Mouse (Mus musculus): ENCODE results near the gene Eif2b5. TPM values are rescaled to one million over a fixed set of nuclear protein-coding genes. Genes with fewer than 3 reads are reported as not detected.
A peak's percentile ranks its signal among the peaks of the same experiment; 100 is the strongest.

Gene Eif2b5
- polyA plus RNA-seq, 1 experiment: 94.0 TPM

DNA sequence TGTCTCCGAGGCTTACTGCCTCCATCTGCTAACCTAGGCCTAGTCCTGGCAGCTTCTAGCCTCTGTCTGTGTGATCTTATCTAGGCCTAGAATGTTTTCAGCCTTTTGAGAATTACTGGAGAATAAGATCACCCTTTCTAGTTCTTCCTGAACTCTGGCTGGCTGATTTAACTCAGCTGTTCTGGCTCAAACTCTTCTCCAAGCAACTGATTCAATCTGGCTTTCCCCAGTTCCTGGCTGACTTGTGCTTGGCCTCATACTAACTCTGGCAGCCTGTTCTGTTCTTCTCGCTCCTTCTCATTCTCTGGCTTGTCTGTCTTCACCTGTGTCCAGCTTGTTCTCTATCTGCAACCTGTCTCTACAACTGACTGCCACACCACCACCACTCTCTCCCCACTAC is 7.3 kb upstream of the Eif2b5 start:
- no peaks in the 10 kb centered on the region for H3K36me3 ChIP-seq (ENCODE audit: control insufficient read depth, insufficient read depth, low read length, poor library complexity, severe bottlenecking)
- no peak overlapping the region for H3K4me3 ChIP-seq (ENCODE audit: low read depth, low read length)
- no peaks in the 10 kb centered on the region for H3K4me1 ChIP-seq (ENCODE audit: control insufficient read depth, insufficient read depth, low read length)
- H3K27me3 ChIP-seq (ENCODE audit: control insufficient read depth, insufficient read depth, low read length, poor library complexity, severe bottlenecking): no peaks in the 10 kb centered on the region
- no peak overlapping the region for H3K9ac ChIP-seq (ENCODE audit: low read depth, poor library complexity, severe bottlenecking)
- no peak overlapping the region for H3K27ac ChIP-seq (ENCODE audit: insufficient read depth, low read length)
- TF ChIP-seq EP300 (IDR thresholded peaks at IDR 0.05; ENCODE audit: insufficient read depth, low read depth, low read length) (no peak), POLR2A (IDR thresholded peaks at IDR 0.05; ENCODE audit: insufficient read depth, low read length) (no peak), CTCF (IDR thresholded peaks at IDR 0.05; ENCODE audit: low read depth, low read length) (no peak)
- H3K9me3 ChIP-seq (replicated peaks; ENCODE audit: control insufficient read depth, insufficient read depth, low read length, poor library complexity, severe bottlenecking): no peaks in the 10 kb centered on the region; the same call in 1 of the 2 replicates

- Histone ChIP-seq H3K4me1 (ENCODE audit: control insufficient read depth, insufficient read depth, low read length) (no peaks in the 10 kb centered on the region), H3K4me3 (ENCODE audit: low read depth, low read length) (no peak overlapping the region)
- TF ChIP-seq POLR2A (IDR thresholded peaks at IDR 0.05; ENCODE audit: insufficient read depth, low read length) (no peak), EP300 (IDR thresholded peaks at IDR 0.05; ENCODE audit: insufficient read depth, low read depth, low read length) (no peak), CTCF (IDR thresholded peaks at IDR 0.05; ENCODE audit: low read depth, low read length) (no peak)
Measured at GRCm38 (mm10) chr16:20493452-20493851, 5.2 kb upstream of the Eif2b5 start.

DNA sequence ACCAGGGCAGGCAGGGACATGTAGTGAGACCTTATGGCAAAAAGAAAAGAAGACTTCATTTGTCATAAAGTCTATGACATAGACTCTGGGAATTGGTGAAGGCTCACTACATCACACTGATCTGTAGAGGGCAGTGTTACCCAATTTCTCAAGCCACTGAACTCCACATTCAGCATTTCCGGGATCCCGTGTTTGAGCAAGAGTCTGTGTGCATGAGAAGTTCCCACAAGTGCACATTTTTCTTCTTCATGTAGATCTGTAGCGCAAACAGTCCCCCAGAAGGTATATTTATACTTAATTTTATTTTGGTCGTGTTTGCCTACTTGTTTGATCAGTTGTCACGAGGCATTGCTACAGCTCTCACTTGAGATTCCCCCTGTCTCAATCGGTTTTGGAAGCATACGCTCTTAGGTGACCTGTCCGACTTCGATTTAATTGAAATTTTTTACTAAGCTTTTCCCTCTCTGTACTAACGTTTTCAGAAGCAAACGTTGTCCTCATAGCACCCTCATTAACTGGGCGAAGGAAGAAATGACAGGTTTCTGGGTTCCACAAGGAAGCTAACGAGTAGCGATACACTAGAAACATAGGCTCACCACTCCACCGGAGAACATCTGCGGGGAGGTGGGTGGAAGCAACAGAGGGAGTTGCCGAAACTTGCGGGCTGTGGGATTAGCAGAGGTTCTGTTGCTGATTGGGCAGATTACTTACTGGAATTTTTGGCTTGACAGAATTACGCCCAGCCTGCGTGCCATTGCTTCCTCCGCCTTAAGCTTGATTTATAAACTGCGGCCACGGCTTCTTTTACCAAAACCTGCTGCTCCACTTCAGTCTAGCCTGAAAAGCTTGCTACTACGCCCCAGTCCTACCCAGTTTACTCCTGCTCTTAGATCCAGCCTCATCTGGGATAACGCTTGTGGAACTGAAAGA is 1.7 kb upstream of the Eif2b5 start:
- Histone ChIP-seq H3K9me3 (replicated peaks; ENCODE audit: control insufficient read depth, insufficient read depth, low read length, poor library complexity, severe bottlenecking) (no peaks in the 10 kb centered on the region; the same call in 1 of the 2 replicates), H3K27me3 (ENCODE audit: control insufficient read depth, insufficient read depth, low read length, poor library complexity, severe bottlenecking) (no peaks in the 10 kb centered on the region), H3K4me3 (ENCODE audit: low read depth, low read length) (peak overlapping the region; percentile 35), H3K36me3 (ENCODE audit: control insufficient read depth, insufficient read depth, low read length, poor library complexity, severe bottlenecking) (peaks cover 10% of the 10 kb centered on the region), H3K27ac (ENCODE audit: insufficient read depth, low read length) (no peak overlapping the region), H3K4me1 (ENCODE audit: control insufficient read depth, insufficient read depth, low read length) (no peaks in the 10 kb centered on the region), H3K9ac (ENCODE audit: low read depth, poor library complexity, severe bottlenecking) (peak overlapping the region; percentile 18; the same call in 1 of the 2 replicates)
- no peak for TF ChIP-seq POLR2A (IDR thresholded peaks at IDR 0.05; ENCODE audit: insufficient read depth, low read length)
- no peak for TF ChIP-seq CTCF (IDR thresholded peaks at IDR 0.05; ENCODE audit: low read depth, low read length)
- no peak for TF ChIP-seq EP300 (IDR thresholded peaks at IDR 0.05; ENCODE audit: insufficient read depth, low read depth, low read length)

More at GRCm38 (mm10) chr16:20493452-20493851, 5.2 kb upstream of the Eif2b5 start:
- H3K27me3 ChIP-seq (ENCODE audit: control insufficient read depth, insufficient read depth, low read length, poor library complexity, severe bottlenecking): no peaks in the 10 kb centered on the region
- no peaks in the 10 kb centered on the region for H3K36me3 ChIP-seq (ENCODE audit: control insufficient read depth, insufficient read depth, low read length, poor library complexity, severe bottlenecking)
- no peak overlapping the region for H3K27ac ChIP-seq (ENCODE audit: insufficient read depth, low read length)
- no peak overlapping the region for H3K9ac ChIP-seq (ENCODE audit: low read depth, poor library complexity, severe bottlenecking)
- no peaks in the 10 kb centered on the region; the same call in 1 of the 2 replicates for H3K9me3 ChIP-seq (replicated peaks; ENCODE audit: control insufficient read depth, insufficient read depth, low read length, poor library complexity, severe bottlenecking)

- Histone ChIP-seq H3K27me3 (ENCODE audit: control insufficient read depth, insufficient read depth, low read length, poor library complexity, severe bottlenecking) (no peaks in the 10 kb centered on the region), H3K27ac (ENCODE audit: insufficient read depth, low read length) (peak overlapping the region; percentile 19), H3K9ac (ENCODE audit: low read depth, poor library complexity, severe bottlenecking) (no peak overlapping the region), H3K9me3 (replicated peaks; ENCODE audit: control insufficient read depth, insufficient read depth, low read length, poor library complexity, severe bottlenecking) (no peaks in the 10 kb centered on the region; the same call in 1 of the 2 replicates), H3K36me3 (ENCODE audit: control insufficient read depth, insufficient read depth, low read length, poor library complexity, severe bottlenecking) (peaks cover 22% of the 10 kb centered on the region), H3K4me3 (ENCODE audit: low read depth, low read length) (peak overlapping the region; percentile 58), H3K4me1 (ENCODE audit: control insufficient read depth, insufficient read depth, low read length) (no peaks in the 10 kb centered on the region)
- TF ChIP-seq CTCF (IDR thresholded peaks at IDR 0.05; ENCODE audit: low read depth, low read length): no peak
- TF ChIP-seq EP300 (IDR thresholded peaks at IDR 0.05; ENCODE audit: insufficient read depth, low read depth, low read length): no peak
- no peak for TF ChIP-seq POLR2A (IDR thresholded peaks at IDR 0.05; ENCODE audit: insufficient read depth, low read length)
Measured at GRCm38 (mm10) chr16:20497980-20498676, 489 bp upstream of the Eif2b5 start.

GRCm38 (mm10) chr16:20506000-20506399 is 7.4 kb downstream of the Eif2b5 start:
- Histone ChIP-seq H3K9me3 (replicated peaks; ENCODE audit: control insufficient read depth, insufficient read depth, low read length, poor library complexity, severe bottlenecking) (no peaks in the 10 kb centered on the region), H3K27ac (ENCODE audit: insufficient read depth, low read length) (no peak overlapping the region), H3K4me1 (ENCODE audit: control insufficient read depth, insufficient read depth, low read length) (no peaks in the 10 kb centered on the region), H3K4me3 (ENCODE audit: low read depth, low read length) (no peak overlapping the region), H3K9ac (ENCODE audit: low read depth, poor library complexity, severe bottlenecking) (no peak overlapping the region), H3K36me3 (ENCODE audit: control insufficient read depth, insufficient read depth, low read length, poor library complexity, severe bottlenecking) (peaks cover 89% of the 10 kb centered on the region), H3K27me3 (ENCODE audit: control insufficient read depth, insufficient read depth, low read length, poor library complexity, severe bottlenecking) (no peaks in the 10 kb centered on the region)
- TF ChIP-seq POLR2A (IDR thresholded peaks at IDR 0.05; ENCODE audit: insufficient read depth, low read length) (no peak), EP300 (IDR thresholded peaks at IDR 0.05; ENCODE audit: insufficient read depth, low read depth, low read length) (no peak), CTCF (IDR thresholded peaks at IDR 0.05; ENCODE audit: low read depth, low read length) (no peak)
